Mouse (Mus musculus): Measurements from ENCODE around the gene Gm49320. TPM values are rescaled to one million over a fixed set of nuclear protein-coding genes. Genes with fewer than 3 reads are reported as not detected.

The Gm49320 gene
- not detected in 2 replicates for total RNA-seq (2012; rRNA removed)

- in situ Hi-C loops (cut with MboI; ENCODE audit: low sequenced_read_pairs in 2 of 2, unreplicated experiment in 2 of 2) = no loop called here
- peak; percentile 99 for DNase-seq (ENCODE audit: low read depth, low spot score)
- TF ChIP-seq ZNF384 (IDR thresholded peaks at IDR 0.05; ENCODE audit: low read depth, low read length) = peak; percentile 91
- peak; percentile 70 for TF ChIP-seq HCFC1 (IDR thresholded peaks at IDR 0.05; ENCODE audit: borderline replicate concordance, insufficient read depth, low read length)
- TF ChIP-seq ZC3H11A (IDR thresholded peaks at IDR 0.05; ENCODE audit: borderline replicate concordance, low read depth, low read length) = no peak
- 0 out of 2 replicates have a peak, but pooled peaks have one; percentile 28 for TF ChIP-seq CHD2 (IDR thresholded peaks at IDR 0.05; ENCODE audit: low read depth, low read length)
- no peak for TF ChIP-seq MAFK (IDR thresholded peaks at IDR 0.05; ENCODE audit: insufficient read depth, low read depth, low read length)
- H3K9me3 ChIP-seq (ENCODE audit: control insufficient read depth, insufficient read depth, low read depth, low read length) = no peaks in the 10 kb centered on the region
- H3K9ac ChIP-seq (ENCODE audit: insufficient read depth, low read depth, low read length, poor library complexity, severe bottlenecking) = peak within 1 kb of the TSS; percentile 92
- peak within 1 kb of the TSS; percentile 69 for H3K27ac ChIP-seq (ENCODE audit: insufficient read depth, low read depth, low read length, poor library complexity, severe bottlenecking)
- H3K36me3 ChIP-seq (ENCODE audit: control insufficient read depth, insufficient read depth, low read length, poor library complexity, severe bottlenecking) = peaks cover 7% of the 10 kb centered on the region
- peak within 1 kb of the TSS; percentile 64 to 81 for H3K4me3 ChIP-seq (ENCODE audit: insufficient read depth in 1 of 2, low read depth in 1 of 2, low read length in 2 of 2, poor library complexity in 1 of 2, severe bottlenecking in 1 of 2)
- peaks cover 0 to 2% of the 10 kb centered on the region in 2 experiments; a peak in 2 of 4 replicates for H3K4me1 ChIP-seq (ENCODE audit: control insufficient read depth in 2 of 2, insufficient read depth in 2 of 2, low read length in 2 of 2, poor library complexity in 1 of 2)
Measured at GRCm38 (mm10) chr8:4238434-4239192, at the start of gene Gm49320, which contains the start of gene Map2k7. Gene Gm49320 (plus strand): TSS chr8:4238865. Gene Map2k7 (plus strand): TSS chr8:4238740.

- Histone ChIP-seq H3K9ac (ENCODE audit: insufficient read depth, low read depth, low read length, poor library complexity, severe bottlenecking) (no peak overlapping the region), H3K4me1 (ENCODE audit: control insufficient read depth in 2 of 2, insufficient read depth in 2 of 2, low read length in 2 of 2, poor library complexity in 1 of 2) (peaks cover 0 to 13% of the 10 kb centered on the region in 2 experiments; a peak in 2 of 4 replicates), H3K27ac (ENCODE audit: insufficient read depth, low read depth, low read length, poor library complexity, severe bottlenecking) (no peak overlapping the region), H3K9me3 (ENCODE audit: control insufficient read depth, insufficient read depth, low read depth, low read length) (no peaks in the 10 kb centered on the region), H3K4me3 (ENCODE audit: insufficient read depth in 1 of 2, low read depth in 1 of 2, low read length in 2 of 2, poor library complexity in 1 of 2, severe bottlenecking in 1 of 2) (no peak overlapping the region), H3K36me3 (ENCODE audit: control insufficient read depth, insufficient read depth, low read length, poor library complexity, severe bottlenecking) (no peaks in the 10 kb centered on the region)
- no peak for DNase-seq (ENCODE audit: low read depth, low spot score)
- TF ChIP-seq ZC3H11A (IDR thresholded peaks at IDR 0.05; ENCODE audit: borderline replicate concordance, low read depth, low read length) (no peak), HCFC1 (IDR thresholded peaks at IDR 0.05; ENCODE audit: borderline replicate concordance, insufficient read depth, low read length) (no peak), ZNF384 (IDR thresholded peaks at IDR 0.05; ENCODE audit: low read depth, low read length) (no peak), CHD2 (IDR thresholded peaks at IDR 0.05; ENCODE audit: low read depth, low read length) (no peak), MAFK (IDR thresholded peaks at IDR 0.05; ENCODE audit: insufficient read depth, low read depth, low read length) (no peak)
- in situ Hi-C loops (cut with MboI; ENCODE audit: low sequenced_read_pairs in 2 of 2, unreplicated experiment in 2 of 2) = no loop called here
Measured at GRCm38 (mm10) chr8:4189031-4189722, 49.5 kb upstream of the Gm49320 start.

- Histone ChIP-seq H3K4me3 (ENCODE audit: insufficient read depth in 1 of 2, low read depth in 1 of 2, low read length in 2 of 2, poor library complexity in 1 of 2, severe bottlenecking in 1 of 2) (no peak overlapping the region), H3K36me3 (ENCODE audit: control insufficient read depth, insufficient read depth, low read length, poor library complexity, severe bottlenecking) (no peaks in the 10 kb centered on the region), H3K9me3 (ENCODE audit: control insufficient read depth, insufficient read depth, low read depth, low read length) (no peaks in the 10 kb centered on the region), H3K9ac (ENCODE audit: insufficient read depth, low read depth, low read length, poor library complexity, severe bottlenecking) (no peak overlapping the region), H3K4me1 (ENCODE audit: control insufficient read depth in 2 of 2, insufficient read depth in 2 of 2, low read length in 2 of 2, poor library complexity in 1 of 2) (peaks cover 0 to 13% of the 10 kb centered on the region in 2 experiments; a peak in 2 of 4 replicates), H3K27ac (ENCODE audit: insufficient read depth, low read depth, low read length, poor library complexity, severe bottlenecking) (no peak overlapping the region)
- TF ChIP-seq ZNF384 (IDR thresholded peaks at IDR 0.05; ENCODE audit: low read depth, low read length) = no peak
- no peak for TF ChIP-seq HCFC1 (IDR thresholded peaks at IDR 0.05; ENCODE audit: borderline replicate concordance, insufficient read depth, low read length)
- TF ChIP-seq MAFK (IDR thresholded peaks at IDR 0.05; ENCODE audit: insufficient read depth, low read depth, low read length) = no peak
- no peak for TF ChIP-seq CHD2 (IDR thresholded peaks at IDR 0.05; ENCODE audit: low read depth, low read length)
- TF ChIP-seq ZC3H11A (IDR thresholded peaks at IDR 0.05; ENCODE audit: borderline replicate concordance, low read depth, low read length) = no peak
- in situ Hi-C loops (cut with MboI; ENCODE audit: low sequenced_read_pairs in 2 of 2, unreplicated experiment in 2 of 2) = no loop called here
- DNase-seq (ENCODE audit: low read depth, low spot score) = no peak
Measured at GRCm38 (mm10) chr8:4192305-4192704, 46.4 kb upstream of the Gm49320 start.

GRCm38 (mm10) chr8:4192807-4193587 is 45.7 kb upstream of the Gm49320 start:
- TF ChIP-seq CHD2 (IDR thresholded peaks at IDR 0.05; ENCODE audit: low read depth, low read length) = peak; percentile 32; the same call in 1 of the 2 replicates
- peak; percentile 39; the same call in 1 of the 2 replicates for TF ChIP-seq ZC3H11A (IDR thresholded peaks at IDR 0.05; ENCODE audit: borderline replicate concordance, low read depth, low read length)
- no peak for TF ChIP-seq HCFC1 (IDR thresholded peaks at IDR 0.05; ENCODE audit: borderline replicate concordance, insufficient read depth, low read length)
- DNase-seq (ENCODE audit: low read depth, low spot score) = peak; percentile 78
- Histone ChIP-seq H3K9ac (ENCODE audit: insufficient read depth, low read depth, low read length, poor library complexity, severe bottlenecking) (no peak overlapping the region), H3K4me1 (ENCODE audit: control insufficient read depth in 2 of 2, insufficient read depth in 2 of 2, low read length in 2 of 2, poor library complexity in 1 of 2) (peaks cover 0 to 13% of the 10 kb centered on the region in 2 experiments; a peak in 2 of 4 replicates), H3K9me3 (ENCODE audit: control insufficient read depth, insufficient read depth, low read depth, low read length) (no peaks in the 10 kb centered on the region), H3K27ac (ENCODE audit: insufficient read depth, low read depth, low read length, poor library complexity, severe bottlenecking) (peak overlapping the region; percentile 7; the same call in 1 of the 2 replicates), H3K36me3 (ENCODE audit: control insufficient read depth, insufficient read depth, low read length, poor library complexity, severe bottlenecking) (no peaks in the 10 kb centered on the region), H3K4me3 (ENCODE audit: insufficient read depth in 1 of 2, low read depth in 1 of 2, low read length in 2 of 2, poor library complexity in 1 of 2, severe bottlenecking in 1 of 2) (peak overlapping the region in 1 of 2 experiments; percentile 24; a peak in 2 of 4 replicates)
- in situ Hi-C loops (cut with MboI; ENCODE audit: low sequenced_read_pairs in 2 of 2, unreplicated experiment in 2 of 2) = no loop called here
